Mouse (Mus musculus): ENCODE results near the gene Elp1.

- TF ChIP-seq EP300 (IDR thresholded peaks at IDR 0.05; ENCODE audit: low read depth) (no peak), CTCF (IDR thresholded peaks at IDR 0.05; ENCODE audit: low read depth) (no peak)
Observed at GRCm38 (mm10) chr4:56811642-56812041, 9.5 kb upstream of the Elp1 start.

Measured in liver, embryonic 14.5 days (tissue).